Mouse (Mus musculus) liver, adult 2 months (tissue): ENCODE results near the gene Pym1.

Experiments
- CTCF ChIP-seq: fragments of 200-500 bp; IDR thresholded peaks from 2 replicates; pipeline ENCODE4 v1.5.1; 2011; ENCODE audit warnings: low read depth, low read length, control low read depth
- POLR2A ChIP-seq: fragments of 200-500 bp; IDR thresholded peaks from 2 replicates; pipeline ENCODE4 v1.6.1; 2011; ENCODE audit warnings: low read length, control low read depth; ENCODE audit not compliant: insufficient read depth; ENCODE audit errors: extremely low read depth

- TF ChIP-seq CTCF (no peak), POLR2A (no peak)
Measured at GRCm38 (mm10) chr10:128744680-128745601, 2.7 kb upstream of the Pym1 start, which contains the start of gene Dgka.
